Mouse (Mus musculus) fibroblast of lung, adult 2 months (primary cell): Measurements from ENCODE around the gene Foxa2.

ENCODE experiments used
- DNase-seq: peaks from one replicate; pipeline ENCODE4 v3.0.0-alpha.2; 2011; ENCODE audit warnings: low read depth

The Foxa2 gene

GRCm38 (mm10) chr2:148046799-148047165 is at the start of gene Foxa2:
Gene Foxa2 (minus strand): TSS chr2:148046969.
- no peak for DNase-seq

- no peak for DNase-seq
Measured at GRCm38 (mm10) chr2:148092089-148092488, 45.3 kb upstream of the Foxa2 start.

GRCm38 (mm10) chr2:148091657-148092056 is 44.9 kb upstream of the Foxa2 start:
- DNase-seq = no peak

- DNase-seq = no peak
Measured at GRCm38 (mm10) chr2:148090071-148090470, 43.3 kb upstream of the Foxa2 start.

GRCm38 (mm10) chr2:148085529-148085928 is 38.8 kb upstream of the Foxa2 start:
- DNase-seq = no peak

- DNase-seq = no peak
Measured at GRCm38 (mm10) chr2:148085126-148085525, 38.4 kb upstream of the Foxa2 start.

- no peak for DNase-seq
Measured at GRCm38 (mm10) chr2:148082283-148082682, 35.5 kb upstream of the Foxa2 start.

GRCm38 (mm10) chr2:148060705-148061104 is 13.9 kb upstream of the Foxa2 start:
- DNase-seq = no peak

GRCm38 (mm10) chr2:148053411-148053810 is 6.6 kb upstream of the Foxa2 start:
- DNase-seq = no peak

- DNase-seq = no peak
Measured at GRCm38 (mm10) chr2:148048484-148049129, 1.8 kb upstream of the Foxa2 start.

GRCm38 (mm10) chr2:148047611-148048010 is 842 bp upstream of the Foxa2 start:
- no peak for DNase-seq

- no peak for DNase-seq
Measured at GRCm38 (mm10) chr2:148045937-148046798, 601 bp downstream of the Foxa2 start.

GRCm38 (mm10) chr2:148045543-148045936 is 1.2 kb downstream of the Foxa2 start:
- DNase-seq = no peak

- DNase-seq = no peak
Measured at GRCm38 (mm10) chr2:148044877-148045539, 1.8 kb downstream of the Foxa2 start.

GRCm38 (mm10) chr2:148043976-148044876 is 2.5 kb downstream of the Foxa2 start:
- DNase-seq = no peak

- no peak for DNase-seq
Measured at GRCm38 (mm10) chr2:148043271-148043975, 3.3 kb downstream of the Foxa2 start.

GRCm38 (mm10) chr2:148042126-148042640 is 4.6 kb downstream of the Foxa2 start:
- DNase-seq = no peak

GRCm38 (mm10) chr2:148041381-148041780 is 5.4 kb downstream of the Foxa2 start:
- no peak for DNase-seq

GRCm38 (mm10) chr2:148040236-148041121 is 6.3 kb downstream of the Foxa2 start:
- DNase-seq = no peak
